Mouse (Mus musculus) naive thymus-derived CD4-positive, alpha-beta T cell, adult 2 months (primary cell): ENCODE data around the gene Nrgn.
A peak's percentile ranks its signal among the peaks of the same experiment; 100 is the strongest.

ENCODE experiments used
- DNase-seq: peaks from one replicate; pipeline ENCODE4 v3.0.0-alpha.2; 2011; ENCODE audit warnings: low read depth

Gene Nrgn

DNA sequence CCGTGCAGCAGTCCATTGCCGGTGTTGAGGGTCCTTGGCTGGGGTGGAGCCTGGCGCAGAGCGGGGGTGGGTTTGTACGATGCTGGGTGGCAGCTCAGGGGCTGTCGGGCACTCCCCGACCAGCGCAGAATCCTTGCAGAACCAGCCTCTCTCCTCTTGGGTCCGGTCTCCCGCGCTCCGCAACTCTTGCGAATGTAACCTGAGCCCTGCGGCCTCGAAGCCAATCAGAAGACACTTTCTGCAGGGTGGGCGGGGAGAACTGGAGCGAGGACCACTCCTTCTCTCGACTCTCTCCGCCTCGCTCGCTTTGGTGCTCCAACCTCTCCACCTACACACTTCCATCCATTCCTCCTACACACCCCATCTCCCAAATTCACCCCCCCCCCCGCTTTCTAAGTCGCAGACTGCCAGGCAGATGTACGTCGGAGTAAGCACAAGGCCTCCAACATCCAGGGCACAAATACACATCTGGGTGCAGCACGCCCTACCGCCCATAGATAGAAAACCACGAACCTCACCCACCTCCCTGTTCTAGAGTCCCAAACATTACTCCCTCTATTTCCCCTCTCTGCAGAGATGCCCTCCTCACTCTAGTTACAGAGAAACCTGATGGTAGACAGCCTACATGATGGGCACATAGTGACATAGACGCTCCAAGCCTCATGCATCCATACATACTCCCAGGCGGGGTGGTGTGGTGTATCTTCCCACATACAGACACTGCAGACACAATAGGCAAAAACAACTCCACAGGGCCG, at the start of gene Nrgn:
Gene Nrgn, minus strand, starts transcription at position 369 of the 758 bp plus-strand sequence.
- peak; percentile 49 for DNase-seq

GRCm38 (mm10) chr9:37600538-37601205, 48.0 kb upstream of the Nrgn start:
- no peak for DNase-seq

DNA sequence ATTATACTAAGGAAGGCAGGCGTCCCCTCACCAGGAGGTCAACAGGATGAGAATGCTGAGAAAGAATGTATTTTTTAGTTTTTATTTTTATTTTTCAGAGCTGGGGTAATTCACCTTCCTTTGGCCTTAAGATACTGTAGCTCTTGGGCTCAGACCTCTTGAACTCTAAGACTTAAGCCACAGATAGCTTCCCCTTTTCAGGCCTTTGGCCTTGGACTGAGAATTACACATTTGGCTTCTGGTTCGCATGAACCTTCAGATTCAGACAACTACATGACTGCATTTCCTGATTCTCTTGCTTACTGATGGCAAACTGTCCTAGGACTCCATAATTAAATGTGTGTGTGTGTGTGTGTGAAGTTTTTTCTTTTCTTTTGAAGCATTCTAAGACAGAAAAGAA, 45.9 kb upstream of the Nrgn start:
- no peak for DNase-seq

DNA sequence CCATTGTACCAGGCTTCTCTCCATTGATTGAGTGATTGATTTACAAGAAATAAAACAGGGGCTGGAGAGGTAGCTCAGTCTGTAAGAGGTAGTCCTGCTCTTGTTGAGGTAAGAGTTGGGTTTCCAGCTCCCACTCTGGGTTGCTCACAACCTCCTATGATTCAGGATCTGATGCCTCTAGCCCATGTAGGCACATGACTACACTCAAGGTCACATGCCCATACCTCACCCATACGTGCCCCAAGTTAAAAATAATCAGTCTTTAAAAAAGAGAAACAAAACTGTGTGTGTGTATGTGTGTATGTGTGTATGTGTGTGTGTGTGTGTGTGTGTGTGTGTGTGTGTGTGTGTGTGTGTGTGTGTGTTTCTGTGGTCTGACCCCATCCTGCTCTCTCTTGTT, 42.9 kb upstream of the Nrgn start:
- DNase-seq = no peak

DNA sequence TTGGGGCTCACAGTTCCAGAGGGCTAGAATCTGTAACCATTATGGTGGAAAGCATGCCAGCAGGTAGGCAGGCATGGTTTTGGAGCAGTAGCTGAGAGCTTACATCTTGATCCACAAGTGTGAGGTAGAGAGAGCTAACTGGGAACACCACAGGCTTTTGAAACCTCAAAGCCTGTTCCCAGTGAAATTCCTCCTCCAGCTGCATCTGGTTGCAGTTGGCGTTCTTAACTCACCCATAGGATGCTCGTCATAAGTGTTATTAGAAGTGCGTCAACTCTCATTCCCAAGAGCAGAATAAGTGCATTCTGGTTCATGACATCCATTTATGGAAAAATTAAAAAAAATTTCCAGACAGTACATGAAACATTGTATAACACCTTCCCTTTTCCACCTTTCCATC, 41.0 kb upstream of the Nrgn start:
- DNase-seq = no peak

DNA sequence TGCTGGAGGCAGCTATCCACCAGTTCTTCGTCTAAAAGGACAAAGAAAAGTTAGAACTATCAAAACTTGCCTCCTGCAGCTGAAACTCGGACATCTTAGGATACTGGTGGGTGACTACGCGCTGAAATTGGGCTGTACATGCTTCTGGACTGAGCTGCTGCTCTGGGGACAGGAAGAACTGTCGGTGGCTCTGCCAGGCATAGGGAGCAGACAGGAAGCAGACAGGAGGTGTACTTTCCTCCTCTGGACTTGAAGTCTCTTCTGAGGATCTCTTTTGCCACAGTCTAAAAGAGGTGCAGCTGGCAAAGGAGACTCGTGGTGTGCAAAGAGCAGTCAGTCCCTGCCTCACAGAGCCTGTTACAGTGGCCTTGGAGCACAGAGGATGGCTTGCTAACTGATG, 39.9 kb upstream of the Nrgn start:
- no peak for DNase-seq

- DNase-seq = no peak
Observed at GRCm38 (mm10) chr9:37592025-37592424, 39.3 kb upstream of the Nrgn start.

- no peak for DNase-seq
Observed at GRCm38 (mm10) chr9:37590381-37590780, 37.7 kb upstream of the Nrgn start.

DNA sequence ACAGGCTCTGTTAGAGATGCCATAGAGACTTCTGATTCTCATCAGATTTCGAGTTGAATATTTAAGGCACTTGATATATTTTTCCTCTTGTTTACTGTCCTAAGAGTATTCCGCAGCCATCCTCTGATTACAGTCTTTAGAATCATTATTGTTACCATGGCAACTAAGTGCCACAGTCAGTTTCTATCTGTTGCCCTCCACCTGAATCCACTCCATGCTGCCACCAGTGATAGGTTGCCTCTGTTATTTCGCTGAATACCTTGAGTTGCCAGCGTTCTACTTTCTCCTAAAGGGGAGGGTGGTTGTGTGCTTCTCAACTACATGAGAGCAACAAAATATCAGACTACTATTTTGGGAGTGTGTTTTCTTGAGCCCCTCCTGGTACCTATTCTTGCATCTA, 34.0 kb upstream of the Nrgn start:
- DNase-seq = no peak

GRCm38 (mm10) chr9:37583594-37583993, 30.9 kb upstream of the Nrgn start:
- DNase-seq = no peak

GRCm38 (mm10) chr9:37576436-37576930, 23.8 kb upstream of the Nrgn start:
- peak; percentile 7 for DNase-seq

DNA sequence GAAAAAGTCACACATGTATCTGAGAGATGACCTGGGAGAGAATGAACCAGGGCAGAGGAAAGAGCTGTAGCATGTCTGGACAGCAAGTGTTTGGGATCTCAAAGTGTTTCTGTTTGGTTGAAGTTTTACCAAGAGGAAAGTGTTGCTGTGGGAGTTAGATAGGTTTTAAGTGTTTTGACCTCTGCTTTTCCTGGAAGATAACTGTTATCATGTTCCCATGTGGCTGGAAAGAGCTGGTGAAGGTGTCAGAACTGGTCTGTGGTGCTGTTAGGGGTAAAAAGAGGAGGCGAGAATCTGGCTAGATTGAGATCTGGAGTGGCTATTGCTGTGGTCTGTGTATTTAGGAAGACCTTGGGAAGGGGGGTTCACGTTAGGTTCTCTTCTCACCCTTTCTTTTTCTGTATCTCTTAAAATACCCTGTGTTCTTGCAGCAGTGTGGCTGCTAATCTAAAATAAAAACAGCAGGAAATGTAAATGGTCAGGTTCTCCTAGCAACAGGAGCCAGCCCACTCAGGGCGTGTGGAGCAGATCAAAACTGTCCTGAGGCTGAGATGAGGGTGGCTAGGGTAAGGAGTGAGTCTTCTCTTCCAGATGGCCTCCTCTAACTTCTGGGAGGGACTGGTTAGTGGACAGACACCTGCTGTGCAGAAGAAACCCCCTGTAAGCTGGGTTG, 19.6 kb upstream of the Nrgn start:
- no peak for DNase-seq

DNA sequence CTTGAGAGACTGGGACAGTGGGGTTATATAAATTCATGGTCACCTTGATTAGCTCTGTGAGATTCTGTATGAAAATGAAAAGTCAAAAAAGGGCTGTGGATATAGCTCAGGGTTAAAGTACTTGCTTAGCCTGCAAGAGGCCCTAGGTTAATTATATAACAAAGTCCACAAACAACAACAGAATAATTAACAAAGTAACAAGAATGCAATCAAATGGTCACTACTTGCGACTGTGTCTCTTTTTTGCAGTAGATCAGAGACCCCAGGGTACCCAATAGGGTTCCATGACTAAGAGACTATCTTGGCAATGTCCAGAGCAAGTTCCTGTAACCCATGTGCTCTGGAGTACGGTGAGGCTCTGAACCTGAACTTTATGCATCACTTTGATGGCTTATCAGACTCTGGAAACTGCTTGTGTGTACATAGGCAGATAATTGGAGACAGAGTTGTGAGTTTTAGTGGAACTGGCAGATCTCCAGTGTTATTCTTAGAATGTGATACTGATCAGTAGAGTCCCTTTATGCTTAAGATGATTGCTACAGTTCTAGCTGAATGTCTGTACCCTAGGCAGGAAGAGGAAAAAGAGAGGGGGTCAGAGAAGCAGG, 16.6 kb upstream of the Nrgn start:
- DNase-seq = no peak

- no peak for DNase-seq
Observed at GRCm38 (mm10) chr9:37568605-37569214, 16.0 kb upstream of the Nrgn start.

GRCm38 (mm10) chr9:37567892-37568604, 15.3 kb upstream of the Nrgn start:
- DNase-seq = no peak

DNA sequence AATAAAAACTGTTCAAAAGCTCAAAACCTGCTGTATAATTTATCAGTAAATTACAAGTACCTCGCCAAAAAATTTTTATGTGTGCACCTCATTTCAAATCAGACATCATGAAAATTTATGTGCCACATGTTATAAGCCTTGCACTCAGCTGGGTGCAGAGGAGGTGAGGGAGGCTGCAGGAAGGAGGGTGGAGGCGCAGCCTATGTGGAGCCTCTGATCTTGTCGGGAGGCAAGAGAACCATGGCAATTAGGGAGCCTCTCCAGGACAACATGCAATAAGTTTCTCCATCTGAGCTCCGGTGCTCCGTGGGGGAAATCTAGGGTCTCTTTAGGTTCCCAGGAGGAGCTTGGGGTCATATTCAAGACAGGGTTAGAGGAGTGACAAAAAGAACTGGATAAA, 14.8 kb upstream of the Nrgn start:
- no peak for DNase-seq

DNA sequence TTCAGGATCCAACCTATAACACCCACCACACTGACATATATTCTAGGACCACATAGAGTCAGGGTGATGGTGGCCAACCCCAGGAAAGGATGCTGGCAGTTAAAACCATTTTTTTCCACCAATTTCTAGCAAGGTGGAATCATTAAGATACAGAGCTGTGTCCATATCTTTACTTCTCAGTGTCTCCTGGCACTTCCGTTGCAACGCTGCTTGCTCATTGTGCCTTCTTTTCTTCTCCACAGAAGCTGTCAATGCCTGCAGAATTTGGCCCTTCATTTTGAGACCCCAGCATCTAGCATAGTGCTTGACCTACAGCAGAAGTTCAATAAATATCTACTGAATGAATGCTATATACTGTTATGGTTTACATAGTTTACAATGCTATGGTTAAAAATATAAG, 14.3 kb upstream of the Nrgn start:
- no peak for DNase-seq

DNA sequence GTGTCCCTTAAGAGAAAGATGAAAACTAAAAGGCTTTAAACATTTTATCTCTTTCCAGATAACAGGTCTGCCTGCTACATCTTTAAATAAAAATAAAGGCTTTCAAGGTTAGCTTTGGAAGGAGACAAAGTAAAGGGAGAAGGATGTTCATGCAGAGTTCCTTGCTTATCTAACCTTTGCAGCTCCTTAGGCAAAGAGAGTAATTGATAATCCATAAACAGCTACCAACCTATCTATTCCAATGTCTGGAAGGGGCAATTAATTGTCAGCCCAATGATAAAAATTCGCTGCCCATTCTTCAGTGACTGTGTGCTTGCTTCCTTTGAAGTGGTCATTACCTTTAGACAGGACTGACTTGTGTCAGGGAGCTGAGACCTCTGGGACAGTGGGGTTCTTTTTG, 11.1 kb upstream of the Nrgn start:
- DNase-seq = no peak

DNA sequence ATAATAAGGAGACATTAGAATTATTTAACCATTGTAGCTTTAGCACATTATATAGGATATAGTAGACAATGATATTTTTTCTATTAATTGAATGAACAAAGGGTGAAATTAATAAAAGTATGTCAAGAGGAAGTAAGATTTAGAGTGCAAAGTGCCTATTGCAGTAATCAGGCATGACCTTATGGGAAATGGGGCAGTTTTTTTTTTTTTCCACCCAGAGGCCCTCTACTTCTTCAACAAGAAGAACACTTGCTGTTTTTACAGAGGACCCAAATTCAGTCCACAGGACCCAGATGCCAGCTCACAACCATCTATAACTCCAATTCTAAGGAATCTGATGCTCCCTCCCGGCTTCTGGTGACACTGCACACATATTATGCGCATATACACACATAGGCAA, 7.9 kb upstream of the Nrgn start:
- no peak for DNase-seq

DNA sequence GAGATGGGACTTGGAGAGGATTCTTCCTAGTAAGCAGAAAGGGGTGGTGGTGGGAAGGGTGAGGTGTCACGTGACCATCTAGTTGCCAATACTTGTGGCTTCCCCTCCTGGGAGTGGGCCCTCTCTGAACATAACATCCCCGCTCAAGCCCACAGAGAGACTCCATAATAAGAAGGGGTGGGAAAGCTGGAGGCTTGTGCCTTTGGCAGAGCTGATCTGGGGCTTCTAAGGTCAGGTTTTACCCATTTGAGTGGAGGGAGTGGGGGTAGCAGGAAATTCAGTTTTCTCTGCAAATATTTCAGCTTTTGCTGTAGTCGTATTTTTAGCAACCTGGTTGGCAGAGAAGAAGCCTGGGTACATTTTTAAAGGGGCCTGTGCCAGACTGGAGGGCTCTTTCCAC, 3.7 kb upstream of the Nrgn start:
- no peak for DNase-seq
